ENCODE assay signal across 25 mouse cellular contexts in genomic region chr15:77102685-77103084, GRCm38 (mm10). TPM values are rescaled to one million over a fixed set of nuclear protein-coding genes. Genes with fewer than 3 reads are reported as not detected.
"Had no signal": no experiment of that assay in that cellular context is flagged by ENCODE, and none has a peak within 500 bp of the region (broad histone marks: within the 10 kb centered on the region; RNA-seq: fewer than 3 reads in every experiment).

No protein-coding gene starts in this region.

- H3K9me3 ChIP-seq: lung, embryonic 15.5 days; megakaryocyte, embryonic 14.5 days; midbrain, embryonic 13.5 days; midbrain, embryonic 15.5 days; neural tube, embryonic 13.5 days; neural tube, embryonic 15.5 days had no signal

- H3K4me3 ChIP-seq: lung, embryonic 15.5 days; megakaryocyte, embryonic 14.5 days; midbrain, embryonic 13.5 days; midbrain, embryonic 15.5 days; neural tube, embryonic 13.5 days; neural tube, embryonic 15.5 days had no signal

- DNase-seq: lung, adult 2 months; lung, postnatal 14 days; lung, postnatal 36 days; retina, postnatal 1 day; right cerebral cortex, adult 18-20 months; right cerebral cortex, postnatal 25 days; right cerebral cortex, postnatal 4 days; spleen, adult 18-20 months; thymus, adult 18-20 months; thymus, postnatal 14 days; thymus, postnatal 36 days had no signal

- H3K4me2 ChIP-seq: lung, embryonic 15.5 days; midbrain, embryonic 11.5 days; midbrain, embryonic 13.5 days; midbrain, embryonic 15.5 days; neural tube, embryonic 13.5 days; neural tube, embryonic 15.5 days had no signal

- H3K27me3 ChIP-seq: lung, embryonic 15.5 days; megakaryocyte, embryonic 14.5 days; midbrain, embryonic 13.5 days; midbrain, embryonic 15.5 days; neural tube, embryonic 13.5 days; neural tube, embryonic 15.5 days had no signal

- H3K4me1 ChIP-seq: megakaryocyte, embryonic 14.5 days had no signal

- H3K27ac ChIP-seq: lung, embryonic 15.5 days; macrophage; midbrain, embryonic 13.5 days; midbrain, embryonic 15.5 days; neural tube, embryonic 13.5 days; neural tube, embryonic 15.5 days had no signal

RNA-seq across cellular contexts. Expression of gene Mb, which starts 52.2 kb away (rescaled TPM):
- total RNA-seq: megakaryocyte progenitor cell, adult 5-6 weeks; monocyte, adult 5-6 weeks had no signal
- polyA plus RNA-seq: macrophage; midbrain, embryonic 11.5 days; midbrain, embryonic 13.5 days; small intestine, adult 2 months had no signal

RNA-seq across cellular contexts. Expression of gene Apol6, which starts 58.2 kb away (rescaled TPM):
- total RNA-seq: megakaryocyte progenitor cell, adult 5-6 weeks; monocyte, adult 5-6 weeks had no signal
- polyA plus RNA-seq: lung, embryonic 15.5 days; lung, postnatal 0 days; macrophage; midbrain, embryonic 11.5 days; midbrain, embryonic 13.5 days; neural tube, embryonic 11.5 days; neural tube, embryonic 13.5 days; neural tube, embryonic 15.5 days; thymus, postnatal 0 days had no signal
